Mouse (Mus musculus): ENCODE measurements around the gene Cd180. TPM values are rescaled to one million over a fixed set of nuclear protein-coding genes. Genes with fewer than 3 reads are reported as not detected.

Gene Cd180
- polyA plus RNA-seq, 1 experiment from 2014 or later: 0.44 TPM

GRCm38 (mm10) chr13:102749891-102750290 lies 56.5 kb downstream of the Cd180 start:
- WGBS: 78% methylated on average over 10 of the region's 10 CpGs
- no peak overlapping the region for H3K4me2 ChIP-seq (replicated peaks)
- no peak overlapping the region for H3K27ac ChIP-seq
- no peaks in the 10 kb centered on the region for H3K4me1 ChIP-seq
- H3K36me3 ChIP-seq: peaks cover 19% of the 10 kb centered on the region; the same call in 1 of the 2 replicates
- H3K27me3 ChIP-seq: no peaks in the 10 kb centered on the region
- no peak overlapping the region for H3K4me3 ChIP-seq
- no peak for ATAC-seq (ENCODE audit: low FRiP score)
- no peaks in the 10 kb centered on the region for H3K9me3 ChIP-seq (replicated peaks)
- no peak overlapping the region for H3K9ac ChIP-seq

GRCm38 (mm10) chr13:102753714-102754556 lies 60.6 kb downstream of the Cd180 start:
- 88% methylated on average over 19 of the region's 19 CpGs for WGBS
- H3K9me3 ChIP-seq (replicated peaks): no peaks in the 10 kb centered on the region

GRCm38 (mm10) chr13:102755124-102755523 lies 61.8 kb downstream of the Cd180 start:
- Histone ChIP-seq H3K4me3 (no peak overlapping the region), H3K27me3 (no peaks in the 10 kb centered on the region), H3K9me3 (replicated peaks) (no peaks in the 10 kb centered on the region), H3K9ac (no peak overlapping the region), H3K36me3 (peaks cover 25% of the 10 kb centered on the region), H3K4me1 (no peaks in the 10 kb centered on the region), H3K27ac (no peak overlapping the region), H3K4me2 (replicated peaks) (no peak overlapping the region)
- ATAC-seq (ENCODE audit: low FRiP score): no peak
- WGBS: 92% methylated on average over 8 of the region's 8 CpGs

More at GRCm38 (mm10) chr13:102753714-102754556, 60.6 kb downstream of the Cd180 start:
- no peak overlapping the region for H3K9ac ChIP-seq
- no peaks in the 10 kb centered on the region for H3K4me1 ChIP-seq
- no peak overlapping the region for H3K4me3 ChIP-seq
- no peaks in the 10 kb centered on the region for H3K27me3 ChIP-seq
- no peak overlapping the region for H3K27ac ChIP-seq
- no peak overlapping the region for H3K4me2 ChIP-seq (replicated peaks)
- no peak for ATAC-seq (ENCODE audit: low FRiP score)
- peaks cover 28% of the 10 kb centered on the region for H3K36me3 ChIP-seq

GRCm38 (mm10) chr13:102756071-102756470 lies 62.7 kb downstream of the Cd180 start:
- peaks cover 23% of the 10 kb centered on the region for H3K36me3 ChIP-seq
- 94% methylated on average over 8 of the region's 8 CpGs for WGBS
- no peak overlapping the region for H3K4me3 ChIP-seq
- no peaks in the 10 kb centered on the region for H3K27me3 ChIP-seq
- no peak for ATAC-seq (ENCODE audit: low FRiP score)
- no peaks in the 10 kb centered on the region for H3K4me1 ChIP-seq
- no peak overlapping the region for H3K4me2 ChIP-seq (replicated peaks)
- H3K9ac ChIP-seq: no peak overlapping the region
- no peak overlapping the region for H3K27ac ChIP-seq
- no peaks in the 10 kb centered on the region for H3K9me3 ChIP-seq (replicated peaks)

- no peaks in the 10 kb centered on the region for H3K4me1 ChIP-seq
- peaks cover 19% of the 10 kb centered on the region for H3K36me3 ChIP-seq
- no peaks in the 10 kb centered on the region for H3K9me3 ChIP-seq (replicated peaks)
- no peak overlapping the region for H3K9ac ChIP-seq
- no peaks in the 10 kb centered on the region for H3K27me3 ChIP-seq
- H3K4me3 ChIP-seq: no peak overlapping the region
- 94% methylated on average over 6 of the region's 6 CpGs for WGBS
- no peak for ATAC-seq (ENCODE audit: low FRiP score)
- H3K4me2 ChIP-seq (replicated peaks): no peak overlapping the region
- no peak overlapping the region for H3K27ac ChIP-seq
Measured at GRCm38 (mm10) chr13:102758021-102758420, 64.7 kb downstream of the Cd180 start.

GRCm38 (mm10) chr13:102761410-102761809 lies 68.1 kb downstream of the Cd180 start:
- ATAC-seq (ENCODE audit: low FRiP score): no peak
- Histone ChIP-seq H3K4me2 (replicated peaks) (no peak overlapping the region), H3K27me3 (no peaks in the 10 kb centered on the region), H3K4me1 (peaks cover 17% of the 10 kb centered on the region), H3K36me3 (peaks cover 22% of the 10 kb centered on the region), H3K9ac (no peak overlapping the region), H3K4me3 (no peak overlapping the region), H3K9me3 (replicated peaks) (no peaks in the 10 kb centered on the region), H3K27ac (no peak overlapping the region)
- WGBS: 83% methylated on average over 9 of the region's 9 CpGs

GRCm38 (mm10) chr13:102762203-102762602 lies 68.8 kb downstream of the Cd180 start:
- no peak for ATAC-seq (ENCODE audit: low FRiP score)
- Histone ChIP-seq H3K4me3 (no peak overlapping the region), H3K27me3 (no peaks in the 10 kb centered on the region), H3K4me1 (peaks cover 17% of the 10 kb centered on the region), H3K9me3 (replicated peaks) (no peaks in the 10 kb centered on the region), H3K36me3 (peaks cover 22% of the 10 kb centered on the region), H3K4me2 (replicated peaks) (no peak overlapping the region), H3K9ac (no peak overlapping the region), H3K27ac (no peak overlapping the region)
- WGBS: 87% methylated on average over 10 of the region's 10 CpGs

- Histone ChIP-seq H3K9me3 (replicated peaks) (no peaks in the 10 kb centered on the region), H3K36me3 (peaks cover 8% of the 10 kb centered on the region; the same call in 1 of the 2 replicates), H3K9ac (no peak overlapping the region), H3K4me3 (no peak overlapping the region), H3K4me2 (replicated peaks) (no peak overlapping the region), H3K27ac (peak overlapping the region; percentile 26; the same call in 1 of the 2 replicates), H3K27me3 (no peaks in the 10 kb centered on the region), H3K4me1 (peaks cover 17% of the 10 kb centered on the region)
- 73% methylated on average over 1 of the region's 1 CpGs for WGBS
- peak; percentile 45; the same call in 1 of the 2 replicates for ATAC-seq (ENCODE audit: low FRiP score)
Measured at GRCm38 (mm10) chr13:102764218-102764617, 70.9 kb downstream of the Cd180 start.

- no peak overlapping the region for H3K4me3 ChIP-seq
- WGBS: 41% methylated on average over 11 of the region's 11 CpGs
- H3K4me2 ChIP-seq (replicated peaks): no peak overlapping the region
- peaks cover 8% of the 10 kb centered on the region; the same call in 1 of the 2 replicates for H3K36me3 ChIP-seq
- ATAC-seq (ENCODE audit: low FRiP score): 0 out of 2 replicates have a peak, but pooled peaks have one; percentile 51
- H3K9ac ChIP-seq: no peak overlapping the region
- no peaks in the 10 kb centered on the region for H3K27me3 ChIP-seq
- H3K27ac ChIP-seq: peak overlapping the region; percentile 26; the same call in 1 of the 2 replicates
- no peaks in the 10 kb centered on the region for H3K9me3 ChIP-seq (replicated peaks)
- H3K4me1 ChIP-seq: peaks cover 17% of the 10 kb centered on the region
Measured at GRCm38 (mm10) chr13:102765216-102765615, 71.9 kb downstream of the Cd180 start.

- peaks cover 21% of the 10 kb centered on the region for H3K4me1 ChIP-seq
- H3K4me3 ChIP-seq: no peak overlapping the region
- H3K36me3 ChIP-seq: peaks cover 13% of the 10 kb centered on the region; the same call in 1 of the 2 replicates
- no peak overlapping the region for H3K27ac ChIP-seq
- no peak overlapping the region for H3K9ac ChIP-seq
- ATAC-seq (ENCODE audit: low FRiP score): no peak
- H3K4me2 ChIP-seq (replicated peaks): no peak overlapping the region
- H3K27me3 ChIP-seq: no peaks in the 10 kb centered on the region
- 88% methylated on average over 7 of the region's 7 CpGs for WGBS
- H3K9me3 ChIP-seq (replicated peaks): no peaks in the 10 kb centered on the region
Measured at GRCm38 (mm10) chr13:102767110-102767509, 73.8 kb downstream of the Cd180 start.

- 81% methylated on average over 11 of the region's 11 CpGs for WGBS
Measured at GRCm38 (mm10) chr13:102768512-102768911, 75.2 kb downstream of the Cd180 start.

GRCm38 (mm10) chr13:102770194-102770593 lies 76.8 kb downstream of the Cd180 start:
- Histone ChIP-seq H3K4me1 (peaks cover 12% of the 10 kb centered on the region), H3K4me2 (replicated peaks) (no peak overlapping the region), H3K9ac (no peak overlapping the region), H3K27me3 (no peaks in the 10 kb centered on the region), H3K4me3 (no peak overlapping the region), H3K27ac (no peak overlapping the region), H3K36me3 (peaks cover 10% of the 10 kb centered on the region; the same call in 1 of the 2 replicates), H3K9me3 (replicated peaks) (no peaks in the 10 kb centered on the region)
- ATAC-seq (ENCODE audit: low FRiP score): no peak
- WGBS: 62% methylated on average over 8 of the region's 8 CpGs

More at GRCm38 (mm10) chr13:102768512-102768911, 75.2 kb downstream of the Cd180 start:
- no peaks in the 10 kb centered on the region for H3K27me3 ChIP-seq
- ATAC-seq (ENCODE audit: low FRiP score): no peak
- peaks cover 20% of the 10 kb centered on the region for H3K4me1 ChIP-seq
- no peak overlapping the region for H3K9ac ChIP-seq
- H3K9me3 ChIP-seq (replicated peaks): no peaks in the 10 kb centered on the region
- no peak overlapping the region for H3K4me3 ChIP-seq
- H3K4me2 ChIP-seq (replicated peaks): no peak overlapping the region
- peaks cover 13% of the 10 kb centered on the region; the same call in 1 of the 2 replicates for H3K36me3 ChIP-seq
- no peak overlapping the region for H3K27ac ChIP-seq
